Mouse (Mus musculus): Measurements from ENCODE around the gene AC131692.1. TPM values are rescaled to one million over a fixed set of nuclear protein-coding genes. Genes with fewer than 3 reads are reported as not detected.

AC131692.1 gene
- polyA plus RNA-seq (2015; fragmentation: Nextera tagmentation; extraction: Ambion mirVana), result 0.21 and 0.26 TPM in 2 replicates

DNA sequence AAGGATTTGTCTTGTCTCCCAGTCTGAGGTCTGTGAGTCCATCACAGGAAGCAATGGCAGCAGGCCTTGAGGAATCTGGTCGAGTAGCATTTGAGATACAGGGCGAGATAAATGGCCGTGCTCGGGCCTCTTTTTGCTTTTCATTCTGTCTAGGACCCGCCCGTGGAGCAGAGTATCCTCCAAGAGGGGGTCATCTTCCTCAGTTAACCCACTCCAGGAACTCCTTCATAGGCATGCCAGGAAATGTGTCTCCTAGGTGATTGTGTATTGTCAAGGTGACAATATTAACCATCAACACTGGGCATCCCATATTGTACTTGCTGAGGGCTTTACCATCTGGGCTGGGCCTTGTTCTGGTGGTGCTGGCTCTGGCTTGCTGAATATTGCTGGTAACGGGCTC lies at the start of gene AC131692.1:
AC131692.1 (plus strand) TSS at position 301 of the 400 bp plus-strand sequence.
- no peak within 1 kb of the TSS for H3K9ac ChIP-seq
- H3K4me2 ChIP-seq, result no peak within 1 kb of the TSS
- H3K4me3 ChIP-seq, result no peak within 1 kb of the TSS
- ATAC-seq (ENCODE audit: borderline replicate concordance, extremely low read depth, low FRiP score, low TSS enrichment), result no peak
- H3K27ac ChIP-seq, result no peak within 1 kb of the TSS
- peaks cover 60% of the 10 kb centered on the region for H3K36me3 ChIP-seq
- 87% methylated on average over 7 of the region's 7 CpGs for WGBS
- no peaks in the 10 kb centered on the region for H3K4me1 ChIP-seq
- H3K27me3 ChIP-seq, result no peaks in the 10 kb centered on the region
- H3K9me3 ChIP-seq, result no peaks in the 10 kb centered on the region

GRCm38 (mm10) chr19:6045366-6046293 lies 48.6 kb upstream of the AC131692.1 start:
- peaks cover 25% of the 10 kb centered on the region for H3K36me3 ChIP-seq
- peak overlapping the region; percentile 93 for H3K4me2 ChIP-seq
- H3K9ac ChIP-seq, result peak overlapping the region; percentile 89
- peak overlapping the region; percentile 92 for H3K4me3 ChIP-seq
- peak overlapping the region; percentile 98 for H3K27ac ChIP-seq
- peak; percentile 21; the same call in 1 of the 2 replicates for ATAC-seq (ENCODE audit: borderline replicate concordance, extremely low read depth, low FRiP score, low TSS enrichment)
- H3K27me3 ChIP-seq, result no peaks in the 10 kb centered on the region
- no peaks in the 10 kb centered on the region for H3K9me3 ChIP-seq
- H3K4me1 ChIP-seq, result peaks cover 25% of the 10 kb centered on the region
- 12% methylated on average over 20 of the region's 20 CpGs for WGBS

DNA sequence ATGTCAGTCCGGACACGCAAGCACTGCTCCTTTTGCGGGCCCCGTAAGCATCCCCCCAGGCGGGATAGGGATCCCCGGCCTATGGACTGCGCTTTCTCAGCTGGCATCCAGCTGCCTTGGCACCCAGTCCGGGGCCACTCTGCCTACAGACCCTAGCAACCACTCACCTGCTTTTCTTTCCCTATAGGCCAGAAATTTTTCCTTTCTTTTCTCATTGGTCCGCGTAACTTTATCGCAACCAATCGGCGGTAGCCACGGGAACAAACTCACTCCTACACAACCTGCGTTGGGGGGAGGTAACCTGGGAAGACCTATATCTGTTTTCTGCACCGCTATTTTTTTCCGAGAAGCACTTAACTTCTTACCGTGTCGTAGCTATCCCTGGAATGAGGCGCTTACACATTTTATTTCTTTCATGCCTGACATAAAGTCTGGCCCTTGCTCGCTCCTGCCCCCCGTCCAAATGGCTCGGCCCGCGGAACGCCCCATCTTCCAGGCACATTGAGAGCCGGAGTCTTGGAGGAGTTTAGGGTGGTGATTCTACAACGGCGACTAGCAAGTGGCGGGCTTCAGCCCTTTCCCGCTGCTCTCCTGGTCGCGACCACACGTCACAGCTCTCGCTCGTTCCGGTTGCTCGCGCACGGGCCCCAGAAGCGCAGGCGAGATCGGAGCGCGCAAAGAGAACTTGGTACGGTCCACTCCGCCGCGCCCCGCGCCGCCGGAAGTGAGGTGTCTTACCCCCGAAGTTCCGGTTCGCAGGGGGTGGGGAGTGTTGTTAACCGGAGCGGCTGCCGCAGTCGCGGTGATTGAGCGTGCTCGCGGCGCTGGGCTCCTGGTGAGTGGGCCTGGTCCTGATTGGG lies 47.7 kb upstream of the AC131692.1 start, which contains the start of gene Syvn1:
Syvn1 (plus strand) TSS at position 283 of the 860 bp plus-strand sequence.
- peak within 1 kb of the TSS; percentile 98 for H3K27ac ChIP-seq
- peak within 1 kb of the TSS; percentile 93 for H3K4me2 ChIP-seq
- peaks cover 34% of the 10 kb centered on the region for H3K36me3 ChIP-seq
- no peaks in the 10 kb centered on the region for H3K9me3 ChIP-seq
- peak; percentile 90 for ATAC-seq (ENCODE audit: borderline replicate concordance, extremely low read depth, low FRiP score, low TSS enrichment)
- peak within 1 kb of the TSS; percentile 89 for H3K9ac ChIP-seq
- under 1% methylated on average over 65 of the region's 65 CpGs for WGBS
- peaks cover 25% of the 10 kb centered on the region for H3K4me1 ChIP-seq
- H3K4me3 ChIP-seq, result peak within 1 kb of the TSS; percentile 92
- H3K27me3 ChIP-seq, result no peaks in the 10 kb centered on the region

DNA sequence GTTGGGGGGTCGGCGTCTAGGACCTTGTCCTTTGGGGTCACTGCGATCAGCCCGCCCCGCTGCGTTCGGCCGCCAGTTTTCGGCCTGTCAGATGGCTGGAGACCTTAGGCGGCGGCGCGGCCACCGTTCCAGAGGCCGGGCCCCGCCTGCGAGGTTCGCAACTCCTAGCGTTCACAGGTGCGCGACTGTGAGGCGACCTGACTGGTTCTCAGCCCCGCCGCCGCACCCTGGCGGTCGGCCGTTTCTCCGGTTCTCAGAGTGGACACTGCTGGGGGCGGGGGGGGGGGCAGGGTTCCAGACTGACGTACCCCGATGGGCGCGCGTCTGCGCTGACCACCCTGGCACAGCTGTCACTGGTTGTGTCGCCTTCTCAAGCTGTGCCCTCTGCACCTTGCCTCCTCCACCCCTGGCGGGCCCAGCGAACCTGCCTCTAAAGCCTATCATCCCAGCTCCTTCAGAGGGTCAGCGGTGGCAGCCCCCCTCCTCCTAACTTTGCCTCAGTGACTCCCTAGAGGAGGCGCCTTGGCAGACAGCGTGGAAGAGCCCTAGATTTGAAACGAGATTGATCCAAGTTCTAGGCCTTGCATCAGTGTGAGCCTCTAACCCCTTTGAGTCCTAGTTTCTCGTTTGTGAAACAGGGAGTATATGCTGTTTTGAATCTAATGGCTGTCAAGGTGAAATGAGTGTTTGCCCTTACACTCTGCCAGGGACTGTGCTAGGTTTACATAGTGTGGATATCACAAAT lies 46.9 kb upstream of the AC131692.1 start:
- ATAC-seq (ENCODE audit: borderline replicate concordance, extremely low read depth, low FRiP score, low TSS enrichment), result peak; percentile 12; the same call in 1 of the 2 replicates
- Histone ChIP-seq H3K27ac (peak overlapping the region; percentile 98), H3K9me3 (no peaks in the 10 kb centered on the region), H3K4me1 (peaks cover 25% of the 10 kb centered on the region), H3K4me2 (peak overlapping the region; percentile 93), H3K27me3 (no peaks in the 10 kb centered on the region), H3K9ac (peak overlapping the region; percentile 89), H3K4me3 (peak overlapping the region; percentile 92), H3K36me3 (peaks cover 42% of the 10 kb centered on the region)
- WGBS, result 2% methylated on average over 36 of the region's 44 CpGs

DNA sequence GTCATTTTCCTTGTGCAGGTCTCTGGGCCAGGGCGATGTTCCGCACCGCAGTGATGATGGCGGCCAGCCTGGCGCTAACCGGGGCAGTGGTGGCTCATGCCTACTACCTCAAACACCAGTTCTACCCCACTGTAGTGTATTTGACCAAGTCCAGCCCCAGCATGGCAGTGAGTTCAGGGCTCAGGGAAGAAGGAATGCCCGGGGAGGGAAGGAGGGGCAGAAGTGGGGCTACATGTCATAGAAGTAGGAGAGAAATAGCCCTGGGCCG lies 46.4 kb upstream of the AC131692.1 start:
- Histone ChIP-seq H3K9me3 (no peaks in the 10 kb centered on the region), H3K4me3 (peak overlapping the region; percentile 92), H3K27ac (no peak overlapping the region), H3K9ac (peak overlapping the region; percentile 89), H3K27me3 (no peaks in the 10 kb centered on the region), H3K36me3 (peaks cover 48% of the 10 kb centered on the region), H3K4me1 (peaks cover 25% of the 10 kb centered on the region), H3K4me2 (peak overlapping the region; percentile 93)
- ATAC-seq (ENCODE audit: borderline replicate concordance, extremely low read depth, low FRiP score, low TSS enrichment), result no peak
- 73% methylated on average over 8 of the region's 8 CpGs for WGBS

DNA sequence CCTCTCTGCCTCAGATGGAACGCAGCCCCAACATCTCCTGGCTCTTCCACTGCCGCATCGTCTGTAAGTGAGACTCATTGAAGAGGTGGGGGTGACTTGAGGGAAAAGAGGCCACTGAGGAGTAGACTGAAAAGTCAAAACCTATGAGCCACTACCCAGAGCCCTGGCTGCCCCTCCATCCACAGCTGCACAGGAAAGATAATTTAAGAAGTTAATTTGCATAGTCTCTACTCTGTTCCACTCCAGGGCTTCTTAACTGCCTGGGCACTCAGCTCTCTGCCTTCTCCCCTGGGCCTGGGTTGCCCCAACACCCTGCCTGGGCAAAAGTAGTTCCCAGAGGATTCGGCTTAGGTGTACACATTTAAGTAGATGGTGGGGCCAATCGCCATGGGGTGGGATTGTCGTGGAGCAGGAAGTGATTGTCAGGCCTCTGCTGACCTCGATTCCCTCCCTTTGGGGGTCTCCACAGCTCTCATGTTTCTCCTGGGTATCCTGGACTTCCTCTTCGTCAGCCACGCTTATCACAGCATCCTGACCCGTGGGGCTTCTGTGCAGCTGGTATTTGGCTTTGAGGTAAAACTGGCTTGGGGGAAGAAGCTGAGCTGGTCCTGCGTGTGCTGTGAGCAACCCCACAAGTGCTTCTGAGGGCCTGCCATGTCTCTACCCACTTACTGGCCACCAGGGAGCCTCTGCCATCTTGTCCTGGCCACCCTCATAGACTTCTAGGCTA lies 45.4 kb upstream of the AC131692.1 start:
- Histone ChIP-seq H3K9ac (no peak overlapping the region), H3K4me2 (no peak overlapping the region), H3K9me3 (no peaks in the 10 kb centered on the region), H3K4me3 (no peak overlapping the region), H3K27me3 (no peaks in the 10 kb centered on the region), H3K36me3 (peaks cover 58% of the 10 kb centered on the region), H3K27ac (no peak overlapping the region), H3K4me1 (peaks cover 25% of the 10 kb centered on the region)
- WGBS, result 86% methylated on average over 11 of the region's 11 CpGs
- no peak for ATAC-seq (ENCODE audit: borderline replicate concordance, extremely low read depth, low FRiP score, low TSS enrichment)

DNA sequence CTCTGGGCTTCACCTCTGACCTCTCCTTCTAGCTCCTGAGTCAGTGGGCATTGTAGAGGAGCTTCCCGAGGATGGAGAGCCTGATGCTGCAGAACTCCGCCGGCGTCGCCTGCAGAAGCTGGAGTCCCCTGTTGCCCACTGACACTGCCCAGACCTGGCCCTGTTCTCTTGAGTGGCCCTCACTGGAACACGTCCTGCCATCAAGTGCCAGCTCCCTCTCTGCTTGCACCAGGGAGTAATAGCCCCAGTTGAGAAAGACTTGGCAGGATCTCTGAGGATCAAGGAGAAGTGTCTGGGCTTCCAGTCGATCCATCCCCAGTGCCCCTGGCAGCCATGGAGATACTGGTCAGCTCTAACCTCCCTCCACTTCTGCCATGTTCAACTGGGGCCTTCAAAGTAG lies 41.7 kb upstream of the AC131692.1 start:
- Histone ChIP-seq H3K4me2 (no peak overlapping the region), H3K4me3 (no peak overlapping the region), H3K9ac (no peak overlapping the region), H3K9me3 (no peaks in the 10 kb centered on the region), H3K27ac (no peak overlapping the region), H3K27me3 (no peaks in the 10 kb centered on the region), H3K36me3 (peaks cover 77% of the 10 kb centered on the region), H3K4me1 (peaks cover 27% of the 10 kb centered on the region)
- 85% methylated on average over 7 of the region's 7 CpGs for WGBS
- ATAC-seq (ENCODE audit: borderline replicate concordance, extremely low read depth, low FRiP score, low TSS enrichment), result no peak

DNA sequence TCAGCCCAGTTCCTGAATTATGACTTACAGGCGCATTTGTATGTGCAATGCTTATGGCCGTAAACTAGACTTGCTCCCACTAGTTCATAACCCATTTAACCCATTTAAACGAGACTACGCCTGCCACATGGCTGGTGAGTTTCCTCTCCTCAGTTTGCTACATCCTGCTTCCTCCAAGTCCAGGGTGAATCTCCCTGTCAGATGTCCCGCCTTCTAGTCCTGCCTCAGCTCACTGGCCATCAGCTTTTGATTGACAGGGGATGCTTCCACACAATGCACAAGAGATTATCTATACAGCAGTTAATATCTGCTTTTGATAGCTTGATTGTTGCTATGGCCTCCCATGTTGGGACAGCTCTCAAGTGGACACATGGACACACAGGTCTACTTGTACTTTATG lies 39.9 kb upstream of the AC131692.1 start:
- peaks cover 71% of the 10 kb centered on the region for H3K36me3 ChIP-seq
- no peak overlapping the region for H3K4me3 ChIP-seq
- 80% methylated on average over 5 of the region's 5 CpGs for WGBS
- H3K4me2 ChIP-seq, result no peak overlapping the region
- H3K9me3 ChIP-seq, result no peaks in the 10 kb centered on the region
- no peak overlapping the region for H3K27ac ChIP-seq
- no peak for ATAC-seq (ENCODE audit: borderline replicate concordance, extremely low read depth, low FRiP score, low TSS enrichment)
- H3K9ac ChIP-seq, result no peak overlapping the region
- peaks cover 23% of the 10 kb centered on the region for H3K4me1 ChIP-seq
- H3K27me3 ChIP-seq, result no peaks in the 10 kb centered on the region

DNA sequence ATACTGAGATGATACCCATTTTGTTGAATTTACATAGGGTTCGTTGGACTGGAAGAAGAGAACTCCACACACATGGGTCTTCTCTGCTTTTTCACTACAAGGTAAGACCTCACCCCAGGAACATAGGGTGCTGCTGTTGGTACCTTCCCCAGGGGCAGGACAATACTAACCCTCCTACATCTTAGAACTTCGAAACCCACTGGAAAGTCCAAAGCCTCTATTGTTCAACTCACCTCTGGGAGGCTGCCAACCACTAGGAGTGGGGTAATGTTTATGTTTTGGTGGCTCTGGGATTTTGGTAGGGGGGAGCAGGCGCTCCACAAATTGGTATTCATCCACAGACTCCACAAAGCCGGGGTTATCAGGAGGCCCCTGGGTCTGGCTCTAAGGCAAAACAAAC lies 37.5 kb upstream of the AC131692.1 start:
- peak overlapping the region; percentile 71 for H3K4me2 ChIP-seq
- 50% methylated on average over 4 of the region's 4 CpGs for WGBS
- no peak overlapping the region for H3K27ac ChIP-seq
- H3K9ac ChIP-seq, result peak overlapping the region; percentile 91
- H3K4me1 ChIP-seq, result peaks cover 27% of the 10 kb centered on the region
- H3K9me3 ChIP-seq, result no peaks in the 10 kb centered on the region
- peaks cover 57% of the 10 kb centered on the region for H3K36me3 ChIP-seq
- H3K27me3 ChIP-seq, result no peaks in the 10 kb centered on the region
- ATAC-seq (ENCODE audit: borderline replicate concordance, extremely low read depth, low FRiP score, low TSS enrichment), result no peak
- H3K4me3 ChIP-seq, result peak overlapping the region; percentile 79

- H3K4me3 ChIP-seq, result peak within 1 kb of the TSS; percentile 79
- peaks cover 48% of the 10 kb centered on the region for H3K36me3 ChIP-seq
- H3K9me3 ChIP-seq, result no peaks in the 10 kb centered on the region
- peak within 1 kb of the TSS; percentile 76 for H3K4me2 ChIP-seq
- H3K27ac ChIP-seq, result peak within 1 kb of the TSS; percentile 79
- H3K4me1 ChIP-seq, result peaks cover 35% of the 10 kb centered on the region
- no peaks in the 10 kb centered on the region for H3K27me3 ChIP-seq
- under 1% methylated on average over 63 of the region's 63 CpGs for WGBS
- H3K9ac ChIP-seq, result peak within 1 kb of the TSS; percentile 91
- peak; percentile 90 for ATAC-seq (ENCODE audit: borderline replicate concordance, extremely low read depth, low FRiP score, low TSS enrichment)
Measured at GRCm38 (mm10) chr19:6057313-6058096, 36.7 kb upstream of the AC131692.1 start, which contains the start of the genes Mrpl49 and Fau. TSS of gene Mrpl49 (minus strand) at chr19:6057785. TSS of gene Fau (plus strand) at chr19:6057844.

All from lung, embryonic 15.5 days (tissue).